Mouse (Mus musculus) embryonic stem cell, embryonic (primary cell): ENCODE measurements around the gene Gnpat.

Source experiments
- CTCF ChIA-PET, 4 experiments: fragments of 300-600 bp in 2 of 4; fragments of 350-600 bp in 2 of 4; sonication (Branson Sonifier 250); formaldehyde crosslinking; loops; one replicate each; lab custom pipeline; 2022; ENCODE audit warnings: inconsistent platforms in 2 of 4; lab: Charles Lee
- POLR2A ChIA-PET, 4 experiments: fragments of 300-600 bp in 2 of 4; fragments of 350-600 bp in 2 of 4; sonication (Branson Sonifier 250); formaldehyde crosslinking; loops; one replicate each; lab custom pipeline; 2022; ENCODE audit warnings: antibody characterized with exemption in 4 of 4, inconsistent platforms in 1 of 4; lab: Charles Lee

The Gnpat gene

GRCm38 (mm10) chr8:124869708-124870107 lies 6.9 kb downstream of the Gnpat start:
- ChIA-PET CTCF (interaction anchor here in 1 of 4 experiments (0.6 kb wide), 1 partner anchor 10 kb away, joined by 4 read pairs; no protein-coding TSS in a partner anchor), POLR2A (interaction anchor here in 2 of 4 experiments (0.5 to 6.0 kb wide), 6 partner anchors 8 to 184 kb away, joined by 3 to 48 read pairs (median 4); partner anchors contain the start of genes 2810004N23Rik (in 1 of the 2) and Gnpat (in 1 of the 2))

- POLR2A ChIA-PET = interaction anchor here in 3 of 4 experiments (0.6 to 6.0 kb wide), 14 partner anchors 9 to 154 kb away, joined by 3 to 48 read pairs (median 4); partner anchors contain the start of genes 2810004N23Rik (in 2 of the 3) and Gnpat (in 2 of the 3)
- CTCF ChIA-PET = interaction anchor here in 3 of 4 experiments (0.6 to 1.7 kb wide), 14 partner anchors 9 to 213 kb away, joined by 3 to 6 read pairs (median 3); partner anchors contain the start of gene 2310022B05Rik (in 2 of the 3)
Observed at GRCm38 (mm10) chr8:124871474-124871873, 8.6 kb downstream of the Gnpat start.

GRCm38 (mm10) chr8:124872081-124872480 lies 9.2 kb downstream of the Gnpat start:
- CTCF ChIA-PET = interaction anchor here in 3 of 4 experiments (0.6 to 1.7 kb wide), 16 partner anchors 9 to 388 kb away, joined by 3 to 7 read pairs (median 3); partner anchors contain the start of gene 2310022B05Rik (in 1 of the 3)
- POLR2A ChIA-PET = interaction anchor here in 3 of 4 experiments (0.6 to 6.0 kb wide), 14 partner anchors 10 to 985 kb away, joined by 3 to 48 read pairs (median 4); partner anchors contain the start of genes 2810004N23Rik (in 2 of the 3) and Gnpat (in 2 of the 3)

- ChIA-PET POLR2A (interaction anchor here in 2 of 4 experiments (0.5 to 6.0 kb wide), 8 partner anchors 10 to 985 kb away, joined by 3 to 48 read pairs (median 7); partner anchors contain the start of genes 2810004N23Rik (in 2 of the 2) and Gnpat (in 2 of the 2)), CTCF (interaction anchor here in 3 of 4 experiments (0.6 to 1.7 kb wide), 11 partner anchors 9 to 389 kb away, joined by 3 to 7 read pairs (median 3); partner anchors contain the start of gene 2310022B05Rik (in 1 of the 3))
Observed at GRCm38 (mm10) chr8:124872690-124873089, 9.9 kb downstream of the Gnpat start.

- ChIA-PET POLR2A (interaction anchor here in 2 of 4 experiments (1.5 to 2.7 kb wide), 3 partner anchors 10 to 18 kb away, joined by 4 to 8 read pairs (median 5); partner anchors contain the start of genes 2810004N23Rik (in 1 of the 2) and Gnpat (in 1 of the 2)), CTCF (no interaction called here)
Observed at GRCm38 (mm10) chr8:124878141-124878540, 15.3 kb downstream of the Gnpat start.

GRCm38 (mm10) chr8:124878946-124879526 lies 16.2 kb downstream of the Gnpat start:
- POLR2A ChIA-PET = interaction anchor here in 3 of 4 experiments (0.6 to 2.7 kb wide), 7 partner anchors 9 to 726 kb away, joined by 3 to 8 read pairs (median 4); partner anchors contain the start of genes 2310022B05Rik (in 1 of the 3), 2810004N23Rik (in 1 of the 3) and Gnpat (in 1 of the 3)
- CTCF ChIA-PET = interaction anchor here in 1 of 4 experiments (0.9 kb wide), 1 partner anchor 17 kb away, joined by 3 read pairs; the partner anchor contains the start of genes 2810004N23Rik and Gnpat

DNA sequence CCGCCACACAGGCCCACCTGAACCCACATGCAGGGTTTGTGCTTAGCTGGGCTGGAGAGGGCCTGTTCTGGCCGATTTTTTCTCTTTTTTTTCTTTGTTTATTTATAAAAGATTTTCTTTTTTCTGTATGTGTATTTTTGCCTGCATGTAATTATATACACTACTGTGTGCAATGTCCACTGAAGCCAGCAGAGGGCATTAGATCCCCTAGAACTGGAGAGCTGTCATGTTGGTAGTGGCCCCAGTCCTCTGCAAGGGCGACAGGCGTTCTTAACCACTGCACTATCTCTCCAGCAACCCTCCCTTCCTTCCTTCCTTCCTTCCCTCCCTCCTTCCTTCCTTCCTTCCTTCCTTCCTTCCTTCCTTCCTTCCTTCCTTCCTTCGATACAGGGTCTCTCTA lies 25.6 kb downstream of the Gnpat start:
- ChIA-PET POLR2A (interaction anchor here in 2 of 4 experiments (0.7 to 2.1 kb wide), 8 partner anchors 8 to 50 kb away, joined by 3 to 8 read pairs (median 4); no protein-coding TSS in a partner anchor), CTCF (interaction anchor here (0.5 to 1.4 kb wide), 11 partner anchors 16 to 1033 kb away, joined by 3 to 5 read pairs (median 3); no protein-coding TSS in a partner anchor)

DNA sequence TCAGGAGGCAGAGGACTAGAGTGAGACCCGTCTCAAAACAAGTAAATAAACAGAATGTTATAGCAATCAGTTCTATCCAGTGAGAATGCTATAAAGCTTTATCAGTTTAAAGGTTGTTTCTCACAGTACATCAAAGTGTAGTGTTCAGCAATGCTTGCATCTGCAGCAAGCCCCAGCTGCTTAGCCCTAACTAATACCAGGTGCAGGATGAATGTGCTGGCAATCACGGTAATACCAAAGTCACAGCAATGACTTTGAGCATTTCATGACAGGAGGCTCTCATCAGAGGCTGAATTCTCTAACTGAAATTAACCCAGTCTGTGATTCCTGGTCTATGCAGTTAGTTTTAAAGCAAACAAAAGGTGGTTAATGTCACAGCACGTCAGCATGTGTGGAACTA lies 29.8 kb downstream of the Gnpat start:
- ChIA-PET POLR2A (interaction anchor here in 1 of 4 experiments (1.2 to 1.6 kb wide), 3 partner anchors 11 to 55 kb away, joined by 3 to 4 read pairs (median 4); no protein-coding TSS in a partner anchor), CTCF (no interaction called here)

DNA sequence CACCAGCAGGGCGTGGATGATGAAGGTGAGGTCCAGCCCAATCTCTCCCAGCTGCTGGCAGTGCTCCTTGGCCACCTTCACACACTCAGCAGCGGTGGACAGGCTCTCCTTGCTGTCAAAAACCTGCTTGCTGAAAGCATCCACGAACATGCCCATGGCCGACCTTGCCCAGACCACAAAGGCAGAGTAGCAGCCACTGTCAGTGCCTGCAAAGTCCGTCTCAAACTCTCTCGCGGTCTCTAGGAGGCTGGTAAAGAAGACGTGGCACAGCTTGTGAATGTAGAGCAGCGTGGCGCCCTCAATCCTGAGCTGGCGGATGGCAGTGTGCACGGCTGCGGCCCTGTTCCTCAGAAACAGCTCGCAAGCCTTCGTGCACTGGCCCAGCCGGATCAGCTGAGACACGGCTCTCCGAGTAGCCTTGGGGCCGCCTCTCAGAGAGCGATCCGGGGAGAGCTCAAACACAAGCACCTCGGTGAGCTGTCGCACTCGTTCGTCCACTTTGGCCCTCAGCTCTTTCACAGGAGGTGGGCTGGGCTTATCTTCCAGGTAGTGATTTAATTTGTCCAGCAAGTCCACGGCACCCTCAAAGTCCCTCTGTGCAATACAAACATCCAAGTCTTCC lies 33.3 kb downstream of the Gnpat start:
- POLR2A ChIA-PET = interaction anchor here in 3 of 4 experiments (0.5 to 2.4 kb wide), 19 partner anchors 9 to 201 kb away, joined by 3 to 10 read pairs (median 3); partner anchors contain the start of genes 2810004N23Rik (in 1 of the 3), Fam89a (in 1 of the 3) and Gnpat (in 1 of the 3)
- CTCF ChIA-PET = interaction anchor here in 3 of 4 experiments (1.1 to 1.6 kb wide), 4 partner anchors 11 to 138 kb away, joined by 3 to 5 read pairs (median 4); no protein-coding TSS in a partner anchor

DNA sequence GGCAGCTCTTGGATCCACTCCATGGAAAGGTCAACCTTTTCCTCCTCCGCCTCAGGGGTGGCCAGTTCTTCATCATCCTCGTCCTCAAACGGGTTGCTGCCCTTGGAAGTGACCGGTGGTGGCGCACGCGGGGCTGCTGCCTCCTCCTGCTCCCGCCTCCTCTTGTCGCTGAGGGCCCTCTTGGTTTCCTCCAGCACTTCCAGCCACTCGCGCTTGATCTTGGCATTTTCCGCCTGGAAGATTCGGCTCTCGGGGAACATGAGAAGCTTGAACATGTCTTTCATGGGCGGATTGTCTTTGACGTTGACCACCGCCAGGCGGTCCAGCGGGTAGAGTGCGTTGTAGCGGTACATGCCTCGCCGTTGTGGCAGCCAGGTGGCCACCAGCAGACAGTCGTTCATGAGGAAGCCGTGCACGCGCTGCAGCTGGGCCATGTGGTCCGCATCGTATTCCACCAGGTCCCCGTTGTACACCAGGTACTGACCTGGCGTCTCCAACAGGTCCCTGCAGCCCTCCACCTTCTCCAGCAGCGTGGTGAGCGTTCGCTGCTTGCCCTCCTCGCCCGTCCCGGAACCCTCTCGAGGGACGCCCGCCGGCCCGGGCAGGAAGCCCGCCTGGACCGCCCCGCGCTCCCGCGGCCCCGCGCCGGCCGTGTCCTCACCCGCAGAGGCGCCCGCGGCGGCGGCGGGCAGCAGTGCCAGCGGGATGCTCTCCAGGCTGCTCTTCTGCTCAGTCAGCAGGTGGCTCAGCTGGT lies 34.0 kb downstream of the Gnpat start:
- POLR2A ChIA-PET = interaction anchor here in 2 of 4 experiments (0.9 to 2.4 kb wide), 13 partner anchors 8 to 138 kb away, joined by 3 to 10 read pairs (median 4); partner anchors contain the start of gene Gnpat (in 1 of the 2)
- CTCF ChIA-PET = interaction anchor here (0.6 to 1.6 kb wide), 5 partner anchors 11 to 138 kb away, joined by 3 to 5 read pairs (median 3); no protein-coding TSS in a partner anchor

GRCm38 (mm10) chr8:124897386-124898250 lies 34.8 kb downstream of the Gnpat start, which contains the start of the genes Exoc8 and Sprtn:
TSS of gene Exoc8 (minus strand) at chr8:124897705.
TSS of gene Sprtn (plus strand) at chr8:124897886.
- POLR2A ChIA-PET = interaction anchor here in 2 of 4 experiments (0.8 to 2.4 kb wide), 6 partner anchors 8 to 60 kb away, joined by 3 to 10 read pairs (median 4); partner anchors contain the start of gene Gnpat (in 1 of the 2)
- CTCF ChIA-PET = interaction anchor here in 2 of 4 experiments (0.6 to 1.4 kb wide), 2 partner anchors 16 to 58 kb away, joined by 3 read pairs; no protein-coding TSS in a partner anchor

- ChIA-PET CTCF (no interaction called here), POLR2A (interaction anchor here in 2 of 4 experiments (0.8 to 1.1 kb wide), 3 partner anchors 13 to 61 kb away, joined by 3 read pairs; no protein-coding TSS in a partner anchor)
Observed at GRCm38 (mm10) chr8:124898251-124898905, 35.5 kb downstream of the Gnpat start.

DNA sequence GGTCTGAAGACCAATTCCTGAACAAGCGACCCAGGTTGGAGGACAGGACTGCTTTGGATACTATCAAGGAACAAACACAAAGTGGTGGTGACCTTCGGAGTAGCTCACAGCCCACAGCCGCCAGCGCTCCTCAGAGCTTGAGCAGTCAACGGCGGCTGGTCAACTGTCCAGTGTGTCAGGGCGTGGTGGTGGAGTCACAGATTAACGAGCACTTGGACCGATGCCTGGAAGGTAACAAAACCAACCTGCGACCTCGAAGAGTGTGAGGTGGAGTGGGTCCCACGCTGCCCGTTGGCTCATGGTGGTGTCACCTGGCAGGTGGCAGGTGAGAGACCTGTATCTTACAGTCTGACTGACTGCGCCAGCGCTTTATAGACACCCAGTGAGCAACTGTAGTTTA lies 40.4 kb downstream of the Gnpat start:
- ChIA-PET CTCF (interaction anchor here in 1 of 4 experiments (0.7 kb wide), 1 partner anchor 52 kb away, joined by 6 read pairs; no protein-coding TSS in a partner anchor), POLR2A (interaction anchor here in 2 of 4 experiments (0.6 to 1.4 kb wide), 4 partner anchors 8 to 452 kb away, joined by 3 to 5 read pairs (median 4); no protein-coding TSS in a partner anchor)

DNA sequence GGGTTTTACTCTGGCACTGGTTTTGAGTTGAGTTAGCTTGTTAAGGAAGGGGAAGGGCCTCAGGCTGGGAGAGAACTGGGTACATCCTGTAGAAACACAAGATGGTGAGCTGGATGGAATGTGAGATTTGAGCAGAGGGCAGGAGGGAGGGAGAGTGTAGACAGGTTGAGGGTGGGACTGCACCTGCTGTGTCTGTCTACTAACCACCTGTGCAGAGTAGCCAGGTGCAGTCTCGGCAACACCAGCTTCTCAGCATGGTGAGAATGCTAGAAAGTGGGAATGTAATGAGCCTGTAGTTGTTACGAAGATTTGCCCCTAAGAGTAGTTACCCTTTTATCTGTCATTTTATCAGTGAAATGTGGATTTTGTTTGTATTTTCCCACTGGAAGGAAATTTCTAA lies 42.6 kb downstream of the Gnpat start:
- POLR2A ChIA-PET = interaction anchor here in 2 of 4 experiments (0.8 to 1.5 kb wide), 6 partner anchors 9 to 26 kb away, joined by 3 to 4 read pairs (median 3); no protein-coding TSS in a partner anchor
- CTCF ChIA-PET = interaction anchor here in 2 of 4 experiments (0.6 kb wide), 2 partner anchors 87 to 890 kb away, joined by 3 read pairs; no protein-coding TSS in a partner anchor

GRCm38 (mm10) chr8:124909936-124910335 lies 47.1 kb downstream of the Gnpat start:
- ChIA-PET CTCF (interaction anchor here in 1 of 4 experiments (0.6 kb wide), 1 partner anchor 23 kb away, joined by 3 read pairs; no protein-coding TSS in a partner anchor), POLR2A (interaction anchor here in 2 of 4 experiments (0.6 to 1.5 kb wide), 2 partner anchors 49 to 50 kb away, joined by 3 read pairs; no protein-coding TSS in a partner anchor)
